Mouse (Mus musculus): ENCODE results near the gene Gjc1. TPM values are rescaled to one million over a fixed set of nuclear protein-coding genes. Genes with fewer than 3 reads are reported as not detected.

Gene Gjc1
- polyA plus RNA-seq, 1 experiment from 2014 or later = 27.6 TPM

- ATAC-seq = no peak
- Histone ChIP-seq H3K27me3 (replicated peaks; ENCODE audit: control insufficient read depth, insufficient read depth, low read length) (no peaks in the 10 kb centered on the region), H3K9me3 (ENCODE audit: control insufficient read depth, low read length) (no peaks in the 10 kb centered on the region), H3K4me2 (ENCODE audit: low read length) (no peak overlapping the region), H3K4me3 (ENCODE audit: low read length) (no peak overlapping the region), H3K36me3 (ENCODE audit: control insufficient read depth, insufficient read depth, low read length) (peaks cover 9% of the 10 kb centered on the region; the same call in 1 of the 2 replicates), H3K9ac (ENCODE audit: low read depth, low read length) (no peak overlapping the region; the same call in 1 of the 2 replicates), H3K27ac (ENCODE audit: low read depth, low read length) (no peak overlapping the region; the same call in 1 of the 2 replicates), H3K4me1 (ENCODE audit: control insufficient read depth, insufficient read depth, low read depth, low read length) (peaks cover 19% of the 10 kb centered on the region)
- 34% methylated on average over 14 of the region's 14 CpGs for WGBS
These were observed 41.3 kb downstream of the Gjc1 start for GRCm38 (mm10) chr11:102778165-102778564.

- ATAC-seq = no peak
These were observed 41.9 kb downstream of the Gjc1 start for GRCm38 (mm10) chr11:102777598-102777997.

GRCm38 (mm10) chr11:102774621-102775141 lies 44.8 kb downstream of the Gjc1 start:
- peak overlapping the region; percentile 51 for H3K4me3 ChIP-seq (ENCODE audit: low read length)
- peak overlapping the region; percentile 78 for H3K4me2 ChIP-seq (ENCODE audit: low read length)
- H3K27me3 ChIP-seq (replicated peaks; ENCODE audit: control insufficient read depth, insufficient read depth, low read length) = no peaks in the 10 kb centered on the region
- no peaks in the 10 kb centered on the region for H3K9me3 ChIP-seq (ENCODE audit: control insufficient read depth, low read length)
- 0% methylated on average over 25 of the region's 25 CpGs for WGBS
- peak overlapping the region; percentile 86 for H3K27ac ChIP-seq (ENCODE audit: low read depth, low read length)
- peaks cover 29% of the 10 kb centered on the region for H3K4me1 ChIP-seq (ENCODE audit: control insufficient read depth, insufficient read depth, low read depth, low read length)
- peak overlapping the region; percentile 84 for H3K9ac ChIP-seq (ENCODE audit: low read depth, low read length)
- peak; percentile 85 for ATAC-seq
- peaks cover 9% of the 10 kb centered on the region; the same call in 1 of the 2 replicates for H3K36me3 ChIP-seq (ENCODE audit: control insufficient read depth, insufficient read depth, low read length)

More at GRCm38 (mm10) chr11:102777598-102777997, 41.9 kb downstream of the Gjc1 start:
- Histone ChIP-seq H3K4me2 (ENCODE audit: low read length) (peak overlapping the region; percentile 46), H3K27me3 (replicated peaks; ENCODE audit: control insufficient read depth, insufficient read depth, low read length) (no peaks in the 10 kb centered on the region), H3K9me3 (ENCODE audit: control insufficient read depth, low read length) (no peaks in the 10 kb centered on the region), H3K9ac (ENCODE audit: low read depth, low read length) (peak overlapping the region; percentile 57), H3K27ac (ENCODE audit: low read depth, low read length) (no peak overlapping the region), H3K36me3 (ENCODE audit: control insufficient read depth, insufficient read depth, low read length) (peaks cover 9% of the 10 kb centered on the region; the same call in 1 of the 2 replicates), H3K4me3 (ENCODE audit: low read length) (no peak overlapping the region), H3K4me1 (ENCODE audit: control insufficient read depth, insufficient read depth, low read depth, low read length) (peaks cover 23% of the 10 kb centered on the region)
- WGBS = 31% methylated on average over 21 of the region's 21 CpGs

GRCm38 (mm10) chr11:102773713-102774611 lies 45.5 kb downstream of the Gjc1 start:
- H3K27ac ChIP-seq (ENCODE audit: low read depth, low read length) = peak overlapping the region; percentile 86
- H3K36me3 ChIP-seq (ENCODE audit: control insufficient read depth, insufficient read depth, low read length) = peaks cover 9% of the 10 kb centered on the region; the same call in 1 of the 2 replicates
- peak; percentile 50 for ATAC-seq
- H3K27me3 ChIP-seq (replicated peaks; ENCODE audit: control insufficient read depth, insufficient read depth, low read length) = no peaks in the 10 kb centered on the region
- H3K4me3 ChIP-seq (ENCODE audit: low read length) = peak overlapping the region; percentile 51
- H3K9ac ChIP-seq (ENCODE audit: low read depth, low read length) = peak overlapping the region; percentile 84
- H3K9me3 ChIP-seq (ENCODE audit: control insufficient read depth, low read length) = no peaks in the 10 kb centered on the region
- peak overlapping the region; percentile 78 for H3K4me2 ChIP-seq (ENCODE audit: low read length)
- H3K4me1 ChIP-seq (ENCODE audit: control insufficient read depth, insufficient read depth, low read depth, low read length) = peaks cover 28% of the 10 kb centered on the region
- WGBS = under 1% methylated on average over 46 of the region's 46 CpGs

- H3K36me3 ChIP-seq (ENCODE audit: control insufficient read depth, insufficient read depth, low read length) = peaks cover 9% of the 10 kb centered on the region; the same call in 1 of the 2 replicates
- peak overlapping the region; percentile 51 for H3K27ac ChIP-seq (ENCODE audit: low read depth, low read length)
- H3K27me3 ChIP-seq (replicated peaks; ENCODE audit: control insufficient read depth, insufficient read depth, low read length) = no peaks in the 10 kb centered on the region
- ATAC-seq = no peak
- H3K9ac ChIP-seq (ENCODE audit: low read depth, low read length) = no peak overlapping the region
- H3K4me3 ChIP-seq (ENCODE audit: low read length) = no peak overlapping the region
- no peaks in the 10 kb centered on the region for H3K9me3 ChIP-seq (ENCODE audit: control insufficient read depth, low read length)
- no peak overlapping the region for H3K4me2 ChIP-seq (ENCODE audit: low read length)
- 57% methylated on average over 18 of the region's 18 CpGs for WGBS
- H3K4me1 ChIP-seq (ENCODE audit: control insufficient read depth, insufficient read depth, low read depth, low read length) = peaks cover 28% of the 10 kb centered on the region
These were observed 46.5 kb downstream of the Gjc1 start for GRCm38 (mm10) chr11:102772771-102773700.

- Histone ChIP-seq H3K27me3 (replicated peaks; ENCODE audit: control insufficient read depth, insufficient read depth, low read length) (no peaks in the 10 kb centered on the region), H3K4me3 (ENCODE audit: low read length) (no peak overlapping the region), H3K4me1 (ENCODE audit: control insufficient read depth, insufficient read depth, low read depth, low read length) (peaks cover 28% of the 10 kb centered on the region), H3K36me3 (ENCODE audit: control insufficient read depth, insufficient read depth, low read length) (peaks cover 9% of the 10 kb centered on the region; the same call in 1 of the 2 replicates), H3K9me3 (ENCODE audit: control insufficient read depth, low read length) (no peaks in the 10 kb centered on the region), H3K4me2 (ENCODE audit: low read length) (no peak overlapping the region), H3K9ac (ENCODE audit: low read depth, low read length) (0 out of 2 replicates have a peak overlapping the region, but pooled peaks have one; percentile 33), H3K27ac (ENCODE audit: low read depth, low read length) (no peak overlapping the region)
- 28% methylated on average over 16 of the region's 16 CpGs for WGBS
- no peak for ATAC-seq
These were observed 47.4 kb downstream of the Gjc1 start for GRCm38 (mm10) chr11:102771916-102772714.

- Histone ChIP-seq H3K4me2 (ENCODE audit: low read length) (no peak overlapping the region), H3K9me3 (ENCODE audit: control insufficient read depth, low read length) (no peaks in the 10 kb centered on the region), H3K9ac (ENCODE audit: low read depth, low read length) (0 out of 2 replicates have a peak overlapping the region, but pooled peaks have one; percentile 18), H3K4me3 (ENCODE audit: low read length) (no peak overlapping the region), H3K36me3 (ENCODE audit: control insufficient read depth, insufficient read depth, low read length) (peaks cover 2% of the 10 kb centered on the region; the same call in 1 of the 2 replicates), H3K4me1 (ENCODE audit: control insufficient read depth, insufficient read depth, low read depth, low read length) (peaks cover 28% of the 10 kb centered on the region), H3K27me3 (replicated peaks; ENCODE audit: control insufficient read depth, insufficient read depth, low read length) (no peaks in the 10 kb centered on the region), H3K27ac (ENCODE audit: low read depth, low read length) (no peak overlapping the region)
- 48% methylated on average over 14 of the region's 15 CpGs for WGBS
- no peak for ATAC-seq
These were observed 48.7 kb downstream of the Gjc1 start for GRCm38 (mm10) chr11:102770662-102771435.
